Mouse (Mus musculus) brain, embryonic 14.5 days (tissue): ENCODE measurements around the gene Grk2.

Experiments used
- CTCF ChIP-seq: fragments of 200-500 bp; IDR thresholded peaks from 2 replicates; pipeline ENCODE4 v1.5.1; 2012; ENCODE audit warnings: inconsistent platforms, mild to moderate bottlenecking, moderate library complexity, borderline replicate concordance; ENCODE audit not compliant: insufficient read depth, insufficient read length; ENCODE audit errors: extremely low read depth
- POLR2A ChIP-seq: fragments of 200-500 bp; IDR thresholded peaks from 2 replicates; pipeline ENCODE4 v1.6.1; 2012; ENCODE audit warnings: mild to moderate bottlenecking, inconsistent platforms, borderline replicate concordance; ENCODE audit not compliant: poor library complexity, insufficient read depth, insufficient read length, severe bottlenecking; ENCODE audit errors: extremely low read depth

DNA sequence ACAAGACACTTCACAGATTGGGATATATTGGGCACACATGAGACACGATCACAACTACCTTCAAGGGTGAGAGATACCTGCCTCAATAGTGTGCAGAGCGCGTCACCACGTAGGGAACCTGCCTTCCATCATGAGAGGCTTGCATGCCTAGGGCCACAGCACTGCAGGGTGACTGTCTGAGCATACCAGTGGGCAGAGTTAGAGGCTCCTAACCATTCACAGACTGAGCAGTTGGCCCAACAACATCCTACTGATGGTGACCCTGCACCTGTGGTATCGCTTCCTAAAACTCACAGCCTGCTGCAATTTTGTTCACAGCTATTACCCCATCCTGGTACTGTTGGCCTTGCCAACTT is 2.4 kb downstream of the Grk2 start:
- no peak for TF ChIP-seq POLR2A
- TF ChIP-seq CTCF: no peak
